Mouse (Mus musculus) hindbrain, postnatal 0 days (tissue): ENCODE data around the gene Ddr2. TPM values are rescaled to one million over a fixed set of nuclear protein-coding genes. Genes with fewer than 3 reads are reported as not detected.

Experiments used
- ATAC-seq: fragments of 200-750 bp; cut with Nextera tagmentation; 2 replicates; pipeline ENCODE4 v1.8.0; 2017; ENCODE audit warnings: mild to moderate bottlenecking, moderate TSS enrichment, moderate library complexity
- DNase-seq: peaks from one replicate; pipeline ENCODE4 v3.0.0-alpha.2; 2015; ENCODE audit warnings: low spot score
- H3K27ac ChIP-seq: fragments of 300-500 bp; sonication (generic); 2 replicates; pipeline ENCODE4 v1.5.1; 2014; ENCODE audit warnings: mild to moderate bottlenecking
- H3K27me3 ChIP-seq: fragments of 300-500 bp; sonication (generic); 2 replicates; pipeline ENCODE4 v1.6.1; 2014; ENCODE audit warnings: low read length, mixed read lengths; ENCODE audit not compliant: insufficient read depth
- H3K36me3 ChIP-seq: fragments of 300-500 bp; sonication (generic); 2 replicates; pipeline ENCODE4 v1.6.1; 2014; ENCODE audit warnings: low read length, mixed read lengths; ENCODE audit not compliant: insufficient read depth
- H3K4me1 ChIP-seq: fragments of 300-500 bp; sonication (generic); 2 replicates; pipeline ENCODE4 v1.6.1; 2014; ENCODE audit warnings: antibody characterized with exemption, low read length, mixed read lengths; ENCODE audit not compliant: insufficient read depth
- H3K4me2 ChIP-seq: fragments of 300-500 bp; sonication (generic); 2 replicates; pipeline ENCODE4 v1.6.1; 2014; ENCODE audit warnings: low read depth, mild to moderate bottlenecking, low read length, moderate library complexity, mixed read lengths
- H3K4me3 ChIP-seq: fragments of 300-500 bp; sonication (generic); 2 replicates; pipeline ENCODE4 v1.5.1; 2014; ENCODE audit warnings: low read length
- H3K9ac ChIP-seq: fragments of 300-500 bp; sonication (generic); replicated peaks from 2 replicates; pipeline ENCODE4 v1.6.1; 2014; ENCODE audit warnings: mild to moderate bottlenecking, low read length, moderate library complexity, mixed read lengths
- H3K9me3 ChIP-seq: fragments of 300-500 bp; sonication (generic); 2 replicates; pipeline ENCODE4 v1.6.1; 2016; ENCODE audit warnings: low read length, mixed read lengths
- CTCF ChIP-seq: IDR thresholded peaks from 2 replicates; pipeline ENCODE4 v1.5.1; 2016; ENCODE audit warnings: antibody characterized with exemption, control low read depth, low read depth
- WGBS: fragments of 180-500 bp; shearing (Covaris S2); extraction: QIAGEN DNeasy Blood & Tissue Kit; methylation state at CpG from one replicate; pipeline ENCODE4 v1.1.7; 2014; 5-methylcytosine and 5-hydroxymethylcytosine counted together
- polyA plus RNA-seq: library from polyadenylated mRNA; unstranded; fragments of >200 nt; fragmentation: Nextera tagmentation; extraction: Ambion mirVana; gene quantifications from 2 replicates; pipeline ENCODE4 v1.2.1, GENCODE M21; 2015
- total RNA-seq: library from RNA; depleted of rRNA; stranded (reverse); fragments of >200 nt; gene quantifications from 2 replicates; pipeline ENCODE4 v1.2.3, GENCODE M21; 2014

Gene Ddr2
- total and polyA plus RNA-seq, 2 experiments from 2014 or later, result 8.5 to 9.6 TPM

DNA sequence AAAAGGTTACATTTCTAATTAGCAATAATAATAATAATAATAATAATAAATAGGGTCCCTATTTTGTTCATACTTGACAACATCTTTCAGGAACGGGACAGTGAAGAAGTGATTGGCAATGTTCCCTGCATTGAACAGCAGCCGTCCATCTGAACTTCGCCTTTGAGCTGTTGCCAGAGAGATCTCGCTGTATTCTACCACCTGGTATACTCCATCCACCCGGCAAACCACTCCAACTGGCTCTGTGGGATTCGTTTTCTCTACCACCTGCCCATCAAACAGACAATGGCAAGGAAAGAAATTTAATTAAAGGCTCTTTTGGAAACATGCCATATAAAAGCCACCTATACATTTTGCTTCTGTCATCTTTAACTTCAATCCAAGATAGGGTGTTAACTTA, 40.3 kb upstream of the Ddr2 start:
- no peaks in the 10 kb centered on the region for H3K27me3 ChIP-seq
- H3K4me3 ChIP-seq, result no peak overlapping the region
- H3K4me1 ChIP-seq, result no peaks in the 10 kb centered on the region
- H3K9me3 ChIP-seq, result no peaks in the 10 kb centered on the region
- 42% methylated on average over 6 of the region's 6 CpGs for WGBS
- no peak for TF ChIP-seq CTCF
- H3K4me2 ChIP-seq, result no peak overlapping the region
- H3K27ac ChIP-seq, result no peak overlapping the region
- peaks cover 9% of the 10 kb centered on the region; the same call in 1 of the 2 replicates for H3K36me3 ChIP-seq
- no peak overlapping the region for H3K9ac ChIP-seq
- peak; percentile 26 for DNase-seq
- no peak for ATAC-seq

DNA sequence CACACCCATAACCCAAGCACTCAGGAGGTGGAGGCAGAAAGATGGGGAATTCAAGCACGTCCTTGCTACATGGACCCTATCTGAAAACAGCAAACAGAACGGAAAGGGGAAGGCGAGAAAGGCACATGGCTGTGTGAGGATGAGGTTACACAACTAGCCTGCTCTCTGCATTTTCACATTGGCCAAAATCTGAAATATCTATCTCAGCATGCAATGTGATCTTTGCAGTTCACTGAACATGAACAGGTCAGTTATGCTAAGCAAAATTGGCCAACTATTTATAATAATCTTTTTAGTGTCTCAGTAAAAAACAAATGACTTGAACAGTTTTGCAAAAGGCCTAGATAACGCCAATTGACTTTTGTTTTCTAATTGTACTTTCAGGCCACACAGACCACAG, 39.2 kb upstream of the Ddr2 start:
- Histone ChIP-seq H3K27ac (no peak overlapping the region), H3K4me1 (no peaks in the 10 kb centered on the region), H3K4me3 (no peak overlapping the region), H3K27me3 (no peaks in the 10 kb centered on the region), H3K36me3 (peaks cover 9% of the 10 kb centered on the region; the same call in 1 of the 2 replicates), H3K9me3 (no peaks in the 10 kb centered on the region), H3K4me2 (no peak overlapping the region), H3K9ac (no peak overlapping the region)
- DNase-seq, result no peak
- WGBS, result 91% methylated on average over 4 of the region's 4 CpGs
- no peak for ATAC-seq
- no peak for TF ChIP-seq CTCF

GRCm38 (mm10) chr1:170148536-170148935, 38.0 kb upstream of the Ddr2 start:
- H3K36me3 ChIP-seq, result peaks cover 9% of the 10 kb centered on the region; the same call in 1 of the 2 replicates
- DNase-seq (no peak), ATAC-seq (no peak)
- H3K9me3 ChIP-seq, result no peaks in the 10 kb centered on the region
- no peak overlapping the region for H3K9ac ChIP-seq
- 93% methylated on average over 6 of the region's 6 CpGs for WGBS
- no peak for TF ChIP-seq CTCF
- H3K27ac ChIP-seq, result no peak overlapping the region
- no peaks in the 10 kb centered on the region for H3K4me1 ChIP-seq
- H3K4me2 ChIP-seq, result no peak overlapping the region
- H3K27me3 ChIP-seq, result no peaks in the 10 kb centered on the region
- H3K4me3 ChIP-seq, result no peak overlapping the region

- Histone ChIP-seq H3K4me3 (no peak overlapping the region), H3K4me1 (no peaks in the 10 kb centered on the region), H3K27me3 (no peaks in the 10 kb centered on the region), H3K9me3 (no peaks in the 10 kb centered on the region), H3K9ac (no peak overlapping the region), H3K4me2 (no peak overlapping the region), H3K36me3 (peaks cover 9% of the 10 kb centered on the region; the same call in 1 of the 2 replicates), H3K27ac (no peak overlapping the region)
- 80% methylated on average over 9 of the region's 9 CpGs for WGBS
- ATAC-seq (no peak), DNase-seq (no peak)
- TF ChIP-seq CTCF, result no peak
Observed at GRCm38 (mm10) chr1:170147651-170148448, 37.3 kb upstream of the Ddr2 start.

DNA sequence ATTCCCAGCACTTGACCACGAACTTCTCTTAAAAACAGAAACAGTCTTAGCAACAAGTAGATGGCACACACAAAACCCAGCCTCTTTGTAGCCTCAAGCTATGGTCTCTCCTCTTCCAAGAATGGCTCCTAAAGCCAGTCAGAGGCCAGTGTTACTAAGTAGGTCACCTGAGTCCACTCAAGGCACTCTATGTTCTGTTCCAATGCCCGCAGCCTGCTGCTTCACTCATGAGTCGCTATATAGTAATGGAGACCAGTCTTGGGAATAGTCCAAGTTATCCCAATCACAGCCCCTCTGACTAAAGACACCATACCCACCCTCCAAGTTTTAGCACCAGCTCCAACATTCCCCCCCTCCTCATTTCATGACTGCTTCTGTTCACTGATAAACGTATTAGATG, 35.0 kb upstream of the Ddr2 start:
- TF ChIP-seq CTCF, result no peak
- H3K4me3 ChIP-seq, result no peak overlapping the region
- no peak overlapping the region for H3K9ac ChIP-seq
- DNase-seq (no peak), ATAC-seq (no peak)
- no peaks in the 10 kb centered on the region for H3K9me3 ChIP-seq
- H3K36me3 ChIP-seq, result peaks cover 15% of the 10 kb centered on the region; the same call in 1 of the 2 replicates
- 92% methylated on average over 4 of the region's 4 CpGs for WGBS
- no peaks in the 10 kb centered on the region for H3K4me1 ChIP-seq
- H3K27ac ChIP-seq, result no peak overlapping the region
- no peak overlapping the region for H3K4me2 ChIP-seq
- no peaks in the 10 kb centered on the region for H3K27me3 ChIP-seq

- WGBS, result 87% methylated on average over 8 of the region's 8 CpGs
- Histone ChIP-seq H3K4me1 (no peaks in the 10 kb centered on the region), H3K27me3 (no peaks in the 10 kb centered on the region), H3K4me3 (no peak overlapping the region), H3K36me3 (0 out of 2 replicates have a peak, but pooled peaks cover 5% of the 10 kb centered on the region), H3K9ac (no peak overlapping the region), H3K9me3 (no peaks in the 10 kb centered on the region), H3K27ac (no peak overlapping the region), H3K4me2 (no peak overlapping the region)
- DNase-seq (no peak), ATAC-seq (no peak)
- TF ChIP-seq CTCF, result no peak
Observed at GRCm38 (mm10) chr1:170142256-170142871, 31.8 kb upstream of the Ddr2 start.

DNA sequence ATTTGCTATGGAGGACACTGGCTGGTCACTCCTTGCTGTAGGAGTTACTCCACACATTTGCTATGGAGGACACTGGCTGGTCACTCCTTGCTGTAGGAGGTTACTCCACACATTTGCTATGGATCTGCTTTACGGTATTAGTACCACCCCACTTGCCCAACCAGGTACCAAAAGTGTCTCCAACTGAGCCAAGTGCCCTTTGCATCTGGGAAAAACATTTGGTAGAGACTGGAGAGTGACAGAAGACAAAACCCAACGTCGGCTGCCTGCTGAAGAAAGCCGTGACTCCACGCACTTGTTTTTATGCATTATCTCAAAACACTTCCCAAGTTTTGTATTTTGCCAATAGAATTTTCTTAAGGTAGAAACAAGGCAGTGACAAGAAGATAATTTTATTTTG, 31.1 kb upstream of the Ddr2 start:
- DNase-seq, result no peak
- no peak overlapping the region for H3K27ac ChIP-seq
- H3K9ac ChIP-seq, result no peak overlapping the region
- no peak overlapping the region for H3K4me3 ChIP-seq
- no peaks in the 10 kb centered on the region for H3K9me3 ChIP-seq
- no peaks in the 10 kb centered on the region for H3K27me3 ChIP-seq
- 92% methylated on average over 5 of the region's 5 CpGs for whole genome bisulfite sequencing
- no peak for ATAC-seq
- 0 out of 2 replicates have a peak, but pooled peaks cover 2% of the 10 kb centered on the region for H3K4me1 ChIP-seq
- 0 out of 2 replicates have a peak, but pooled peaks cover 5% of the 10 kb centered on the region for H3K36me3 ChIP-seq
- no peak for TF ChIP-seq CTCF
- H3K4me2 ChIP-seq, result no peak overlapping the region
